Mouse (Mus musculus) skeletal muscle tissue, adult 2 months (tissue): Measurements from ENCODE around the gene Eif4e1b.
A peak's percentile ranks its signal among the peaks of the same experiment; 100 is the strongest.
"Not testable (repeated sequence)": the region's sequence is repeated elsewhere in the genome, so short reads cannot be mapped to it uniquely, and the experiment has no call there.

ENCODE experiments used
- DNase-seq: peaks from one replicate; pipeline ENCODE4 v3.0.0-alpha.2; 2012; ENCODE audit warnings: low read depth, low spot score

Eif4e1b gene

DNA sequence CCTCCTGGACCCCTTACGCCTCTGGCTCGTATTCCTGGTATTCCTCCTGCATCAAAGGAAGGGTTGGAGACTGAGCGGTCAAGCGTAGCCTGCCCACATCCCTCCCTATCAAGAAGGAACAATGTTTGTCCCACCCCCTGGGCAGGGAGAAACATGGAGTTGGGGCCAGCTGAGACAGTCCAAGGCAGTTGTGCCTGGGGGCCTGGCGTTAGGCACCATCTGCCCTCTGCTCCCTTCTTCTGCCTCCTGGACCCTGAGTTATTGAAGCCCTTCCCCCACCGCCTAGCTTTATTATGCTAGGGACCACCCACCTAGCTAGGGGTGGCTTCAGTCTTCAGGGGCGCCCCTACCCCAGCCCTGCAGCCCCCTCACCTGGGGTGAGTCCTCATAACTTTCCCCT, 24.3 kb upstream of the Eif4e1b start:
- DNase-seq = no peak

DNA sequence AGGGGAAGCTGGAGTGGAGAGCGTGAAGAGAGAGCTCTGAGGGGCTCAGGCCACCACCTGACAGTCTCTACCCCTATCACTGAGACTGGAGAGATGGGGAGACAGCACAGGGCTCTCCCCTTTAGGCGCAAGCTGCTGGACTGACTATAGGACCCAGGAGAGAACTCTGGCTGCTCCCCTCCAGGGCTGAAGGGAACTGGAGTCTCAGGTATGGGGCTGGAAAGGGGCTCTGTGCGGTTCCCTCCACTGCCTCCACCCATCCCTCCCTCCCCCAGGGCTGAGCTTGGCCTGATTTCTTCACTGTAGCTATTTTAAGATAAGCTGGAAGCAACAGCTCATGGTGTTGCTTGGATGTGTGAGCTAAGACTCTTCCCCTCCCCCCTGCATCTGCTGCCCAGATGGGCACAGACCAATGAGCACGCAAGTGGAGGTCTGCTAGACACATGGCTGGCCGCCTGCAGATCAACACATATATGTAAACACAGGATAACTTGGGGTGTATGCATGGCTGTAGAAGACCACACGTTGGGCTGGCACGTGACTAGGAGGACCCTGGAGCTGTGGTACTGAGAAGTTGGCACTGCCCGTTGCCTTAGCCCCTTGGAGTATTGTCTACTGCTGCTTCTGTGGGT, 23.5 kb upstream of the Eif4e1b start:
- DNase-seq = peak; percentile 40

DNA sequence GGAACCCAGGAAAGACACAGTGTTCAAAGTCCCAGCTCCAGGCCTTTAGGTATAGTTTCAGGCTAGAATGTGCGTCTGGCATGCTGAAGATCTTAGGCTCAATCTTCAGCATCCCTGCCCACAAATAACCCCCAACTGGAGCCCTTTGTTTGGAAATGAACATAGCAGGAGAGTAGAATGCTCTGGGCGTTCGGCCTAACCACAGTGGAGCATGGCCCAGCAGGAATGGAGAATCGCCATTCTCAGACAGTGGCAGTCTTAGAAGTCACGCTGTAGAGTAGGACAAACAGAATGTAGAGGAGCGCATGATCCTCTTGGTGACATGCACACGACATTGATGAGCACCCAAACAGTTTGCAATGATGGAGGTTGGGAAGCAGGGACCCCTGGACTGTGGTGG, 22.9 kb upstream of the Eif4e1b start:
- no peak for DNase-seq

DNA sequence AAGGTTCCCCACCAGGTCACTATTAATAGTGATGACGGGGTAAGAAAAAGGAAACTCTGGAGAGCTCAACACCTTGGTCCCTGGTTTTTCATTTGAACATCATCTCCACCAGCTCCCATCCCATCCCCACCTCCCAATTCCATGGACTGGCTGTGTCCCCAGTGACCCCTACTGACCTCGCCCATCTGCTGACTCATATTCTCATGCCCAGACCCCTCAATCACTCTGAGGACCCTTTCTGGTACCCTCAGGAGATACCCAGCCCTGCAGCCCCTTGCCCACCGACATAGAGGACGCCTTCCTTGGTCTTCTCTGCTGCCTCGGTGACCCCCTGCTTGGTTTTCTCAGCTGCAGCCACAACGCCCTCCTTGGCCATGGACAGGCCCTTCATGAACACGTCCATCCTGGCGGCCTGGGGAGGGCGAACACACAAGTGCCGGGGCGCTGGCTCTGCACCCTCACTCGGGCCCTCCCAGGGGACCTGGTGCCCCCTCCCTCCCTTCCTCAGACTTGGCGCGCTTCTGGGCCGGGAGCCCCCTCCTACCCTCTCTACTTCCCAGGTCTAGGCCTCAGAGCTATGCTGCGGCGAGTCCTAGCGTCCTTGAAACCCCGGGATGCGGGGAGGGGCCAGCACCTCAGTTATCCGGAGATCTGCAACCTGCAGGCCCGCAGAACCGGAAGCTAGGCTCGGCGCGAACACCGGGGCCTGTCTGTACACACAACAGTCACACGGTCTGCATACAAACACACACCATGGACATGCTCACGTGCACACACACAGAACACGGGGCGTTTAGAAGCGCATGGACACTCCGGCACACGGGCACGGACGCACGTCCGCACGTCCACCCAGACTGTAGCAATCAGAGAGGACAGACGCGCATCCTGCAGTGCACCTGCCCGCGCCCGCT, 18.3 kb upstream of the Eif4e1b start:
- no peak for DNase-seq

DNA sequence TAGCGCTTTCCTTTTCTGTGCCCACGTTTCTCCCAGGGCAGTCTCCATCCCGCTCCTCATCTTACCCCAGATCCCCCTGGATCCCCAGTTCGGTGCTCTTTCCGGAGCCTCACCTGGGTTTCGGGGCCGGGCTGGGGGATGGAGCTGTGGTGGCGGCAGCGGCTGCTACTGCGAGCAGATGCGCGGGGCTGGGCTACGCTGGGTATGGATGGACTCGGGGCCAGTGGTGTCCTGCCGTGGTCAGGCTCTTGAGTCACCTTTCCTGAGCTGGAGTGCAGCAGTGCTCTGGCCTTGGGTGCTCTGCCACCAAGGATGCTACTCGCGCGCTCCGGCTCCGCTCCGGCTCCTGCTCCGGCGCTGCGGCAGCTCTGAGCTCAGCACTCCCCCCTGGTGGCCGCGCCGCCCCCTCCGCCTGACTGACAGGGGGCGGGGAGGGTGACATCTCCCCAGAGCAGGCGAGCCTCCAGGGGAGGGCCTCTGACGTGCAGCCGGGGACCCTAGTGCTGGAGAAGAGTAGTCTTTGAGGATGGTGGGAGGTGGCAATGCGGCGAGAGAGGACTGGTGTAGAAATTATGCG, 17.5 kb upstream of the Eif4e1b start, which contains the start of gene Sncb:
TSS of gene Sncb (minus strand) at position 404 of the 577 bp plus-strand sequence.
- DNase-seq = no peak

DNA sequence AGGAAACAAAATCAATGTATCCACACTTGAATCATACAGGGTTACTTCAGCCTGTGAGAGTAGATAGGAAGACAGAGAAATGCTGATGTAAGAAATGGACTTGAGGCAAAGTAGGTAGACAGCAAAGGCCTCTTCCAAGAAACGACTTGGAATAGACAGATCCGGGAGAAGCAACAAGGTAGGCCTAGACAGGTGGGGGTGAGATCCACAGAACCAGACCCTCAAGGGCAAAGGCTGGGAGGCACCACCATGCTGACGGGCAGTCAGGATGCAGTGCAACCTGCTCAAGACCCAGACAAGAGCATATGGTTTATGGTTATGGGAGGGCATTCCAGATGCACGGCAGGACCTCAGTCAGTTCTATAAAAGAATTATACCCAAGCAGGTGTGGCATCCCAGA, 16.8 kb upstream of the Eif4e1b start:
- no peak for DNase-seq

DNA sequence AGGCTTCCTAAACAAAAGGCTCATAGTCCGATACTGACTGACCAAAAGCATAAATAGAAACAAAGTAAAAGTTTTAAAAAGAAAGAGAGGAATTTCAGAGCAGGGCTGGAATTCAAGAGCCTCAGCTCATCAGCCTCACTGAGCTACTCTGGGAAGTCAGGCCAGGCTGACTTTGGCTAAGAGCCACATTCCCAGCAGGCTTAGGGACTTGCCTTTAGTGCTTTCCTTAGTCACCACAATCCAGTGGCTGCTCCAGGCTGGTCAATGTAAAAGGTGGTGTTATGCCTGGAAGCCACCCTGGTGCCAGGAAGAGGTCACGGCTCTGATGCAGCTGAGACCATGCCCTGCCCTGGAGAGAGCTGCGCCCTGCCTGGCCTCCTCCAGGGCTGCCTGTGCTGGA, 3.2 kb upstream of the Eif4e1b start:
- peak; percentile 32 for DNase-seq

DNA sequence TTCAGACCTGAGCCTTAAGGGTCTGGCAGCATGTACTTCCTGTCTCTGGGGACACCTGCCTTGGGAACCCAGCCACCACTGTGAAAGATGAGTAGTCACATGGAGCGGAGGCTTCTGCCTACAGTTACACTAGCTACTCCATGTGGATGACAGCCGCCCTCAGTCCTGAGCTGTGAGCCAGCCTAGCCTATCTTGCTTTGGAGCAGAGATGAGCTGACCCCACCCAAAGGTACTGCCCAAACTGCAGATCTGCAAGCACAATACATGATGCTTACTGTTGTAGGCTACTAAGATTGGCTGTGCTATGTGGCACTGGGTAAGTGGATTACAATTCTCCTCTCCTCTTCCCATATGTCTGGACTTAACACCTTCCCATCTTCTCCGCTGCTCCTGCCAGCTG, 2.7 kb upstream of the Eif4e1b start:
- DNase-seq = no peak

DNA sequence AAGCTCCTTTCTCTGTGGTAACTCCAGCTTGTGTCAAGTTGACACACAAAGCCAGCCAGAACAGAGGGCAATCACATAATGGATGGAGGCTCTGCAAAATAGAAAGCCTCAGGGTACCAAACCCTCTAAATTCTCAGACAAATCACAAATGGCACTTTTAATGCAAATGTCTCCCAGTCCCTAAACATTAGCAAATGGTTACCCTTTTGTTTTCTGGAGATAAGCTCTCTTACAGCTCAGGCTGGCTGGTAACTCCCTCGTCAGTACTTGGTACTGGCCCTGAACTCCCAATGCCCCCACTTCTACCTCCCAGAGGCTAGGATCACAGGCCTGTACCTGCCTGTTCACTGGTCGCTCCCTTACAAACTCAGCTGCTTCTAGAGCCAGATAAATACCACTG, 563 bp upstream of the Eif4e1b start:
- DNase-seq = no peak

DNA sequence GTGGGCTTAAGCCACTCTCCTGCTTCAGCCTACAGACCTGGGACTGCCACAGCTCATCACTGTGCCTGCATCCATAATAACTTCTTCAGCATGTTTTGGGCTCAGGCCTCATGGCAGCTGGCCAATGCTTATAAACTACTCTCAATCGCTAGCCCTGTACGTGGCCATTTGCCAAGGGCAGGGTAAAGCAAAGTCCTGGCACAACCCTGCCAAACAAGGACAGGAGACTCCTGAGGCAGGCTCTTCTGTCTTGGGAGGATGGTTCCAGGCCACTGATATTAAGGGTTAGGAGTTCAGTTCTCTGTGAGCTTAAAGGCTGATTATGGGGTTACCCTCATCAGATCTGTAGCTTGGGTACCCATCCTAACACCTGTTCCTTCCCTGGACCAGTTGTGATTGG, 3.8 kb downstream of the Eif4e1b start:
- DNase-seq = not testable (repeated sequence)

DNA sequence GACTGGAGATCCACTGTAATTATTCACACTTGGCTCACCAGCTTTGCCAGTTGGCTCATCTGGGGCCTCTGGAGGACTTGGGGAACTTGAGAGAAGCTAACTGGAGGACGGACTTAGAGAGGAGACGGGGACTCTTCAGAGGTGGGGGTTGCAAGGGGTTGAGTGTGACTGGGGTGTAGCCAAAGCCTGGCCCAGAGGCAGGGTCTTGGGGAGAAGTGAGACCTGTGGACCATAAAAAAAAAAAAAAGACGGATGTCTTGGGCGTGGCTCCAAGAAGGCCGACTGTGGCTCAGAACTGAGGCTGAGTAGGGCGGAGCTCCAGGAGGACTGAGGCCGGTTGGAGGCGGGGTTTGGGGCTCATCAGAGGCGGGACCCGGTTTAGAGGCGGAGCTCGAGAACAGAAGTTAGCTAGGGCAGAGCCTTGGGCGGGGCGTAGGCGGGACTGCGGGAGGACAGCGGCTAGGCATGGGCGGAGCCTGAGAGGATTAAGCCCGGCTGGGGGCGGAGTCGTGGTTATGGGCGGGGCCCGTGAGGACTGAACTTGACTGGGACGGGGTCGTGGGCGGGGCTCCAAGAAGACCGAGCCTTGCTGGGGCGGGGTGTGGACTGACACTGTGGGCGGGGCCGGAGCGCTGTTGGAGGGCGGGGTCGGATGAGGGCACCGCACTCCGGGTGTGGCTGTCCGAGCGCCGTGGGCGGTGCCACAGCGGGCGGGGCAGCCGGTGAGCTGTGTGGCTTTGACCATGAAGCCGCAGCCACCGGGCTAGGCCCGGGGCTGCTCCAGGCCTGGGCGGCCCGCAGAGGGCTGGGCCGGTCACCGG, 5.2 kb downstream of the Eif4e1b start, which contains the start of gene Tspan17:
TSS of gene Tspan17 (plus strand) at position 638 of the 821 bp plus-strand sequence.
- peak; percentile 97 for DNase-seq

DNA sequence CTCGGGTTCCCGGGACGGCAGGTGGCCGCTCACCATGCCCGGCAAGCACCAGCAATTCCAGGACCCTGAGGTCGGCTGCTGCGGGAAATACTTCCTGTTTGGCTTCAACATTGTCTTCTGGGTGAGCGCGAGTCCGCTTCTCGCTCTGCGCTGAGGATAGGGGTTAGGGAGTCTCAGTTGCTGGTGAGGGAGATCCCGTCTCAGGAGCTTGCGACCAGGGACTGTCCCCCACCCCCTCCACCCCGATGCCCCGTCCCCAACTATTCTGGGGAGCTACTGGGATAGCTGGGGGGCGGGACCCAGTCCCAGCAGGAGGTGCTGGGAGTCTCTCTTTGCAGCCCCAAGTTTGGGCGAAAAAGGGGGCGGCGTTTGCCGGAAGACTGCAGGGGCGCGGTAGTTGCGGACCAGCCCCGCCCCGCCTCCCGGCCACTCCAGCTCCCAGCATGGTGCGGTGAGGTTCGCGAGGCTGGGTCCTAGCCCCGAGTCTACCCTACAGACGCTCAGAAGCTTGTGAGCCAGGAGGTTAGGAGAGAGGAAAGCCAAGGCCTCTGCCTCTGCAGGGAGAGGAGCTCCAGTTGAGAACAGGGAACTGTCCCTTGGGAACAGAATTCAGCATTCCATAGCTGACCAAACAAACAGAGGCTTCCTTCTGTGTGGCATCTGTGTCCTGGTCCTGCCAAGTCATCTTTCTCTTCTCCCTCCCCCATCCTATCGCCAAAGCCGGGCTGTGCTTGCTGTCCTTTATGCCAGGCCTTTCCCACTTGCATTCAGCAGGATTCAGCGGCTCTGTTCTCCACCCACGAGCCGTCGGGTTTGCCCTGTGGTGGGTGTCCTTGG, 6.0 kb downstream of the Eif4e1b start:
- DNase-seq = peak; percentile 28

DNA sequence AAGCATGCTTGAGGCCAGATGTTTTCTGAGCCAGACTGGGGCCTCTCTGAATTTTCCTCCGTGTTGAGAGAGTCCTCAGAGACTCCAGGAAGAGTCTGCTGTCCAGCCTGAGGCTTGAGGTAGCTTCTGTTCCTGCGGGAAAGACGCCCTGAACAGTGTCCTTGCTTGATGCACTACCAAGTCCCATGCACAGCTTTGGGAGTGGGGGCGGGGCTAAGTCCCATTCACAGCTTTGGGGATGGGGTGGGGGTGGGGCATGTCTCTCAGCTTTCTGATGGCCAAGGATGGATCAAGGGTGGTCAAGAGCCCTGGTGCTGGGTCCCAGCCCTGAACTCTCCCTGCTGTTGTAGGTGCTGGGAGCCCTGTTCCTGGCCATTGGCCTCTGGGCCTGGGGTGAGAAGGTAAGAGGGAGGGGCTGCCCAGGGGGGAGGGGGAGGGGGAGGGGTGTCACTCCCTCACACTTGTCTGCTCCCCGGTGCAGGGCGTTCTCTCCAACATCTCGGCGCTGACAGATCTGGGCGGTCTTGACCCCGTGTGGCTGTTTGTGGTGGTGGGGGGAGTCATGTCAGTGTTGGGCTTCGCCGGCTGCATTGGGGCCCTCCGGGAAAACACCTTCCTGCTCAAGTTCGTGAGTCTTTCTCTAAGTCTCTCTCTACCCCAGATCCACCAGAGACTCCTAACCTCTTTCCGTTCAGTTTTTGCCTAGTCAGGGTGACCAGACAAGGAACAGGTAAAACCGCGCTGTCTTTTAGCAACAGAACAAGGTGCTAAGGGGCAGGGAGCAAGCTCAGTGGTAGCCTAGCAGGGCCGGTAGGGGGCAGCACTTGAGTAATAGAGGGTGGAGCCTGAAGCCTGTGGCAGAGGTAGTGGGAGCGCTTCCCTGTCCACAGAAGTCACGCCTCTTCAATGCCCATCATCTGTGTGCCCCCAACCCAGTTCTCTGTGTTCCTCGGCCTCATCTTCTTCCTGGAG, 8.7 kb downstream of the Eif4e1b start:
- no peak for DNase-seq

DNA sequence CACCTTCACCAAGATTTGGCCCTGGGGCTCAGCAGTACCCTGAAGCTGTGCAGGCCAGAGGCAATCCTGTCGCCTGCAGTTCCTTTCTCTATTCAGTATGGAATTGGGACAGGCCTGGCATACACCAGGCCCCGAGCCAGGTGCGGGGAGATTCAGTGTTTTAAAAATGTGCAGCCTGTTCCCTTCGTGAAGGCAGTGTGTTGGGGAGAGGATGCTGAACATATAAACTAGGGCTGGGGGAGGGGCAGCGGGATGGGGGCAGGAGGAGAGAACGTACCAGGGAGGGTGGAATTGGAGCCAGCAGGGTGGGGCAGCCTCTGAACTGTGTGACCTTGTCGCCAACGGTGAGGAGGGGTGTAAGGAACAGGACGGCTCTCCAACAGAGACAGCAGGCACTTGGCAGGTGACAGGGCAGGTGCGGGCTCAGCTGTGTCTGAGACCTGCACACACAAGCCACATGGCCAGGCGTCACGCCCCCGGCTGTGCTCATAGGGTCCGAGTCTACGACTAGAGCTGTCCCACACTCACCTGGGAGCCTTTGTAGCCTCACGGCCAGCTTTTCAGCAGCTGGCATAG, 10.3 kb downstream of the Eif4e1b start:
- no peak for DNase-seq

DNA sequence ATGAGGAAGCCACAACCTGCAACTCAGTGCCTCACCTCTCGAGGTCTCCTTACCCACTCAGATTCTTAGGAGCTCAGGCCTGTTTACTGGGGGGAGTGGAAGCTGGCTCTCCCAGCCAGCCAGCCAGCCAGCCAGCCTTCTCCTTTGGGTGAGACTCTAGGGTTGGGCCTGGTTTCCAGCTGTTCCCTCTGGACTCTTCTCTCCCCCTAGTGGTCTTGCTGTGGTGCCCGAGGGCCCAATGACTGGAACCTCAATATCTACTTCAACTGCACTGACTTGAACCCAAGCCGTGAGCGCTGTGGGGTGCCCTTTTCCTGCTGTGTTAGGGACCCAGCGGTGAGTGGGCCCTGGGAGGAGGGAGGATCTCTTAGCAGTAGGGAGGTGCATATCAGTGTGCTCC, 11.0 kb downstream of the Eif4e1b start:
- DNase-seq = no peak

DNA sequence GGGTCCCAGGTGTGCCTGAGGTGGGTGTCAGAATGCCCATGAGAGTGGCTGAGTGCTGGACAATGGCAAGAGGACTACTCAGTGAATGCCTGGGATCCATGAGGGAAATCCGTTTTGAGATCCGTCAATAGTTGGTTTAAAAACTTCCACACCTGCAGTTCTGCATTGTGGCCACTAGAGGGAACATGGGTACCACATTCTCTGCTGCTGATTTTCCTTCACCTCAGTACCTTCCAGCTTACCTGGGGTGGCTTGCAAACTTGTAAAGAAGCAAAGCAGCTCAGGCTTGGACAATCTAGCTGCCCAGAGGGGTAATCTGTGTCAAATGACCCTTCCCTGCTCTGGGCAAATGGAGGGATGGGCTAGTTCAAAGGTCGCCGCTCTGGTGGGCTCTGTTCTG, 13.6 kb downstream of the Eif4e1b start:
- DNase-seq = no peak

DNA sequence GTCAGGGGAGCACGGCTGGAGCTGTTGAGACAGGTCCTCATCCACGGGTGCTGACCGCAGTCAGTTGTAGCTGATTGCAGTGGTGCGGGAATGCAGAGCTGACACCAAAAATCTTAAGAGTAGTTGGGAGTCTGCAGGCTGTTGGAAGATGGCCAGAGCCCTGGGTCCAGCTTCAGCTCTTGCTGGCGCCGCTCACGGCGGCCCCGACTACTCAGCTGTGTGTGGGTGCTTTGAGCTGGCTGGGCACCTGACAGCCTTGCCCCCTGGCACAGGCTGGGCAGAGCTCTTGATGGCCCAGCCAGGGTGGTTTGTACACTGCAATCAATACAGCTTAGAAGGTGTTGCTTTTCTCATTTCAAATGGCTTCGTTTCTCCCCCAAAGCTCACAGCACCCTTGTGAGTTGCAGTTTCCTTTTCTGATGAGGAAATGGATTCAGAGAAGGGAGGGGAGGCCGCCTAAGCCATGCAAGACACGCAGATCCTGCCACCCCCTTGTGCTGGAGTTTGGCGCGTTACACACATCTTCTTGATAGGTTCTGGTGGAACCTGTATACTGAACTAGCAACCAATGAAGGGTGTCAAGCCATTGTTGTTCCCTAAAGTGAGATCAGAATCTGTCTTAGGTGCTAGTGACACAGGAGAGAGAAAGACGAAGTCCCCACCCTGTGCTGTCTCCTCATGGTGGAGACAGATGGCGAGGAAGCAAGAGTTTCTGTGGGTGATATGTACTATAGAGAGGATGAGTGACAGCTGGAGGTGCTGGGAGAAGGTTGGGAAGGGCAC, 14.3 kb downstream of the Eif4e1b start:
- DNase-seq = no peak

DNA sequence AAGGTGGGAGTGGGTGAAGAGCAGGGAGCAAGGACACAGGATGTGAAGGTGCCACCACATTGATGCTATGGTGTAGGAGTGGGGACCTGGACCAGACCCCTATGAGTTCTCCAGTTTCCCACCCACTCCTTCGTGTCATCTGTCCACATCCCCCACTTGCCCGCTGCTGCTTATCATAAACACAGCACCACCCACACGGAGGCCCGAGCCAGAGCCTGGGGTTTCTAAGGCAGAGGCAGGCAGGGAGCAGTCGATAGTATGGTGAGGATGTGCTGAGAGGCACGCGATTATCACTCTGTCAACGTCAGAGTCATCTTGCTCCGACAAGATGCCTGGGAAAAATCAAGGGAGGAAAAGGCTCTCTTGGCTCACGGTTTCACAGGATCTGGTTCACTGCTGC, 14.9 kb downstream of the Eif4e1b start:
- no peak for DNase-seq
